ENCODE assay signal across 13 mouse cellular contexts in the genomic region with DNA sequence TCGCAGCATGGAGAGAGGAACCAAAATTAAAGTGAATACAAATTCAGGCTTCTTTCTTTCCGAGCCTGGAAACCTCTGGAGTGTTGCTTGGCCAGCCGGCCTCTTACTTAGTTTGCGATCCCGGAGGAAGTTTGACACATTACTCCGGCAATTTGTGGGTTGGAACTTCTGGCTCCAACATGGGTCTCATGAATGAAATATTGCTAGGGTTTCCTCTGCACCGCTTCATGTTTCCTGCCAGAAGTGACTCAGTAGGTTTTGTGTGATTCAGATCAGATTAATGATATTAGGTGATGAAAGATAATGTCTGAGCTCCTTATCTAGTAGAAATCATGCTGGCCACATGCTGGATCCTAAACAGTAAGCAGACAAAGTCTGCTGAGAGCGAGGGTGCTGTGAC. TPM values are rescaled to one million over a fixed set of nuclear protein-coding genes. Genes with fewer than 3 reads are reported as not detected.
DNase-seq lines count a peak whose midpoint lies in the region; ATAC-seq and TF ChIP-seq lines count a peak whose summit lies in the region.
"Had no signal": no experiment of that assay in that cellular context is flagged by ENCODE, and none has a peak within 500 bp of the region (broad histone marks: within the 10 kb centered on the region; RNA-seq: fewer than 3 reads in every experiment).

No protein-coding gene starts in this region.

- H3K27me3 ChIP-seq in intestine, embryonic 16.5 days (replicated peaks; ENCODE audit: control insufficient read depth, insufficient read depth, low read length) = no peaks in the 10 kb centered on the region
- no peaks in the 10 kb centered on the region for H3K27me3 ChIP-seq in intestine, postnatal 0 days (replicated peaks; ENCODE audit: control insufficient read depth, insufficient read depth, low read length)
- H3K27me3 ChIP-seq: embryonic facial prominence, embryonic 13.5 days; hindbrain, embryonic 13.5 days had no signal

- no peak; the same call in 1 of the 2 replicates for ATAC-seq in intestine, embryonic 16.5 days
- ATAC-seq in intestine, postnatal 0 days = no peak
- ATAC-seq: midbrain, embryonic 16.5 days had no signal

- H3K36me3 ChIP-seq in intestine, embryonic 16.5 days (ENCODE audit: control insufficient read depth, insufficient read depth, low read length) = peaks cover 8% of the 10 kb centered on the region
- H3K36me3 ChIP-seq in intestine, postnatal 0 days (ENCODE audit: control insufficient read depth, insufficient read depth) = peaks cover 12% of the 10 kb centered on the region

- H3K9ac ChIP-seq in intestine, embryonic 16.5 days (ENCODE audit: low read depth, low read length) = no peak overlapping the region
- no peak overlapping the region for H3K9ac ChIP-seq in intestine, postnatal 0 days (ENCODE audit: low read depth, low read length)
- H3K9ac ChIP-seq: embryonic facial prominence, embryonic 13.5 days; hindbrain, embryonic 13.5 days had no signal

- no peaks in the 10 kb centered on the region for H3K9me3 ChIP-seq in intestine, embryonic 16.5 days (ENCODE audit: control insufficient read depth, low read length)
- H3K9me3 ChIP-seq in intestine, postnatal 0 days (ENCODE audit: control insufficient read depth) = no peaks in the 10 kb centered on the region
- H3K9me3 ChIP-seq: hindbrain, embryonic 13.5 days had no signal

- H3K27ac ChIP-seq in intestine, embryonic 16.5 days (ENCODE audit: low read length) = peak overlapping the region; percentile 20; the same call in 1 of the 2 replicates
- H3K27ac ChIP-seq in intestine, postnatal 0 days (ENCODE audit: low read depth, low read length) = no peak overlapping the region
- H3K27ac ChIP-seq: embryonic facial prominence, embryonic 13.5 days; hindbrain, embryonic 13.5 days had no signal

- 59% methylated on average over 8 of the region's 8 CpGs for WGBS in intestine, embryonic 16.5 days
- 69% methylated on average over 8 of the region's 8 CpGs for WGBS in intestine, postnatal 0 days

- H3K4me2 ChIP-seq in intestine, embryonic 16.5 days (ENCODE audit: low read depth, low read length) = no peak overlapping the region
- no peak overlapping the region for H3K4me2 ChIP-seq in intestine, postnatal 0 days (replicated peaks; ENCODE audit: low read depth)
- H3K4me2 ChIP-seq: embryonic facial prominence, embryonic 13.5 days; hindbrain, embryonic 13.5 days had no signal

- no peak overlapping the region for H3K4me3 ChIP-seq in intestine, embryonic 16.5 days (ENCODE audit: low read length)
- no peak overlapping the region for H3K4me3 ChIP-seq in intestine, postnatal 0 days (ENCODE audit: low read depth, low read length)
- H3K4me3 ChIP-seq: embryonic facial prominence, embryonic 13.5 days; hindbrain, embryonic 13.5 days had no signal

- peaks cover 11% of the 10 kb centered on the region; the same call in 1 of the 2 replicates for H3K4me1 ChIP-seq in intestine, embryonic 16.5 days (ENCODE audit: control insufficient read depth, insufficient read depth, low read length)
- H3K4me1 ChIP-seq in intestine, postnatal 0 days (replicated peaks; ENCODE audit: control insufficient read depth, insufficient read depth, low read length) = no peaks in the 10 kb centered on the region

- DNase-seq in 3T3-L1 (ENCODE audit: low read depth, low spot score) = peak; percentile 92
- peak; percentile 92 for DNase-seq in NIH3T3 (ENCODE audit: low read depth)
- DNase-seq in kidney, postnatal 36 days = peak; percentile 36 to 59
- DNase-seq in T-cell, adult 2 months (ENCODE audit: low spot score) = no peak
- no peak for DNase-seq in thymus, adult 18-20 months
- DNase-seq: cerebellum, adult 9-11 months; layer of hippocampus, adult 9-11 months; right cerebral cortex, postnatal 14 days had no signal

- no peak for TF ChIP-seq CTCF in intestine, postnatal 0 days (IDR thresholded peaks at IDR 0.05; ENCODE audit: low read depth)

RNA-seq across cellular contexts. Expression of a gene that starts 54.2 kb away (rescaled TPM):
- 13.3 and 14.1 TPM in 2 replicates for polyA plus RNA-seq in intestine, embryonic 16.5 days (2015; fragmentation: Nextera tagmentation; extraction: Ambion mirVana)
- 6.6 and 7.0 TPM in 2 replicates for polyA plus RNA-seq in intestine, postnatal 0 days (2015; fragmentation: Nextera tagmentation; extraction: Ambion mirVana)
- polyA plus RNA-seq: midbrain, embryonic 16.5 days had no signal

Comparison
In these comparisons a context has a peak if more than half of its experiments do, and no peak if none do; other contexts are left out.
1. DNase-seq: peak in 3T3-L1 (single experiment), NIH3T3 (single experiment) and kidney, postnatal 36 days (2 of 2); none in T-cell, adult 2 months (single experiment) and thymus, adult 18-20 months (0 of 2).